Comparison of ENCODE assay signal across 8 mouse cellular contexts in genomic region chr10:57743606-57744016, GRCm38 (mm10). TPM values are rescaled to one million over a fixed set of nuclear protein-coding genes. Genes with fewer than 3 reads are reported as not detected.
A peak's percentile ranks its signal among the peaks of the same experiment; 100 is the strongest.
DNase-seq lines count a peak whose midpoint lies in the region; ATAC-seq and TF ChIP-seq lines count a peak whose summit lies in the region.
"Had no signal": no experiment of that assay in that cellular context is flagged by ENCODE, and none has a peak within 500 bp of the region (broad histone marks: within the 10 kb centered on the region; RNA-seq: fewer than 3 reads in every experiment).

No protein-coding gene starts in this region.

- no peaks in the 10 kb centered on the region; a peak in 1 of 4 replicates for H3K4me1 ChIP-seq in MEL (ENCODE audit: control insufficient read depth in 1 of 2, insufficient read depth in 2 of 2, low read length in 2 of 2)
- no peaks in the 10 kb centered on the region; the same call in 1 of the 2 replicates for H3K4me1 ChIP-seq in bone marrow, adult 2 months (ENCODE audit: control insufficient read depth, insufficient read depth, low read length)
- peaks cover 22% of the 10 kb centered on the region for H3K4me1 ChIP-seq in forebrain, embryonic 10.5 days
- H3K4me1 ChIP-seq in hindbrain, embryonic 13.5 days (replicated peaks): no peaks in the 10 kb centered on the region
- H3K4me1 ChIP-seq in lung, postnatal 0 days (ENCODE audit: insufficient read depth, low read depth, low read length): no peaks in the 10 kb centered on the region

- peak overlapping the region in 1 of 2 experiments; percentile 45; a peak in 3 of 4 replicates for H3K4me3 ChIP-seq in MEL (ENCODE audit: control insufficient read depth in 1 of 2, insufficient read depth in 1 of 2, low read depth in 2 of 2, low read length in 2 of 2)
- no peak overlapping the region for H3K4me3 ChIP-seq in bone marrow, adult 2 months (replicated peaks; ENCODE audit: control insufficient read depth, low read depth, low read length)
- peak overlapping the region; percentile 41 for H3K4me3 ChIP-seq in forebrain, embryonic 10.5 days
- H3K4me3 ChIP-seq in hindbrain, embryonic 13.5 days: peak overlapping the region; percentile 39
- peak overlapping the region; percentile 39 for H3K4me3 ChIP-seq in lung, postnatal 0 days (ENCODE audit: low read depth, low read length)

- no peak overlapping the region for H3K9ac ChIP-seq in MEL (ENCODE audit: control insufficient read depth, low read depth, low read length, poor library complexity, severe bottlenecking)
- no peak overlapping the region for H3K9ac ChIP-seq in hindbrain, embryonic 13.5 days
- H3K9ac ChIP-seq in lung, postnatal 0 days (replicated peaks; ENCODE audit: low read depth): no peak overlapping the region

- H3K27me3 ChIP-seq in MEL (ENCODE audit: control insufficient read depth in 1 of 2, insufficient read depth in 2 of 2, low read length in 2 of 2): peaks cover 0 to 1% of the 10 kb centered on the region in 2 experiments; a peak in 1 of 4 replicates
- no peaks in the 10 kb centered on the region for H3K27me3 ChIP-seq in forebrain, embryonic 10.5 days (ENCODE audit: poor library complexity, severe bottlenecking)
- no peaks in the 10 kb centered on the region for H3K27me3 ChIP-seq in hindbrain, embryonic 13.5 days
- no peaks in the 10 kb centered on the region for H3K27me3 ChIP-seq in lung, postnatal 0 days (replicated peaks; ENCODE audit: insufficient read depth, low read length)

- no peaks in the 10 kb centered on the region for H3K79me2 ChIP-seq in MEL (ENCODE audit: control insufficient read depth, insufficient read depth, low read length, poor library complexity)

- H3K36me3 ChIP-seq in MEL (ENCODE audit: control insufficient read depth in 1 of 2, insufficient read depth in 2 of 2, low read length in 2 of 2): no peaks in the 10 kb centered on the region
- no peaks in the 10 kb centered on the region for H3K36me3 ChIP-seq in forebrain, embryonic 10.5 days (replicated peaks)
- no peaks in the 10 kb centered on the region for H3K36me3 ChIP-seq in hindbrain, embryonic 13.5 days
- no peaks in the 10 kb centered on the region for H3K36me3 ChIP-seq in lung, postnatal 0 days (ENCODE audit: insufficient read depth, low read length)

- peak overlapping the region; percentile 54 for H3K4me2 ChIP-seq in hindbrain, embryonic 13.5 days
- H3K4me2 ChIP-seq in lung, postnatal 0 days (replicated peaks; ENCODE audit: low read depth, low read length): peak overlapping the region; percentile 55

- peak; percentile 84 for DNase-seq in MEL (ENCODE audit: low read depth, low spot score)
- peak; percentile 58 for DNase-seq in forebrain, embryonic 10.5 days (ENCODE audit: extremely low spot score, low spot score)
- DNase-seq in layer of hippocampus, postnatal 14 days (ENCODE audit: low spot score in 2 of 2): peak; percentile 68 to 73
- peak; percentile 93 for DNase-seq in lung, postnatal 0 days (ENCODE audit: low spot score)
- peak; percentile 83 for DNase-seq in retina, postnatal 1 day

- no peak overlapping the region for H3K27ac ChIP-seq in MEL (ENCODE audit: control insufficient read depth, low read depth, low read length)
- H3K27ac ChIP-seq in bone marrow, adult 2 months (ENCODE audit: control insufficient read depth, insufficient read depth, low read depth, low read length, poor library complexity): no peak overlapping the region
- peak overlapping the region; percentile 72 for H3K27ac ChIP-seq in forebrain, embryonic 10.5 days
- H3K27ac ChIP-seq in hindbrain, embryonic 13.5 days: no peak overlapping the region
- H3K27ac ChIP-seq in lung, postnatal 0 days (ENCODE audit: low read length): no peak overlapping the region

- TF ChIP-seq CTCF in MEL (IDR thresholded peaks at IDR 0.05 in 2 of 3, conservative IDR thresholded peaks at IDR 0.05 in 1 of 3; ENCODE audit: control insufficient read depth in 1 of 3, insufficient read depth in 1 of 3, low read depth in 2 of 3, low read length in 3 of 3, poor library complexity in 1 of 3, severe bottlenecking in 1 of 3): peak; percentile 47 to 58 (median 54)
- TF ChIP-seq CTCF in bone marrow, adult 2 months (IDR thresholded peaks at IDR 0.05; ENCODE audit: control insufficient read depth, insufficient read depth, low read length): peak; percentile 38; the same call in 1 of the 2 replicates
- peak; percentile 83 for TF ChIP-seq CTCF in lung, postnatal 0 days (IDR thresholded peaks at IDR 0.05)

- 1% methylated on average over 6 of the region's 6 CpGs for WGBS in bone marrow, adult 2 months
- 8% methylated on average over 6 of the region's 6 CpGs for WGBS in forebrain, embryonic 10.5 days
- WGBS in hindbrain, embryonic 13.5 days: 3% methylated on average over 6 of the region's 6 CpGs
- WGBS in lung, postnatal 0 days: 3% methylated on average over 6 of the region's 6 CpGs

- no peaks in the 10 kb centered on the region for H3K9me3 ChIP-seq in MEL (replicated peaks; ENCODE audit: insufficient read depth, low read length)
- H3K9me3 ChIP-seq in forebrain, embryonic 10.5 days: no peaks in the 10 kb centered on the region
- no peaks in the 10 kb centered on the region for H3K9me3 ChIP-seq in hindbrain, embryonic 13.5 days
- no peaks in the 10 kb centered on the region for H3K9me3 ChIP-seq in lung, postnatal 0 days (ENCODE audit: low read length)

- TF ChIP-seq RAD21 in MEL (IDR thresholded peaks at IDR 0.05; ENCODE audit: low read depth, low read length): peak; percentile 76

- no peak for TF ChIP-seq POLR2A in MEL (IDR thresholded peaks at IDR 0.05; ENCODE audit: control insufficient read depth in 1 of 2, insufficient read depth in 1 of 2, low read depth in 1 of 2, low read length in 2 of 2, poor library complexity in 1 of 2)
- TF ChIP-seq POLR2A in bone marrow, adult 2 months (IDR thresholded peaks at IDR 0.05; ENCODE audit: borderline replicate concordance, control insufficient read depth, low read depth, low read length): no peak

- no peak for TF ChIP-seq EP300 in MEL (IDR thresholded peaks at IDR 0.05; ENCODE audit: low read depth in 1 of 2, low read length in 2 of 2)
- no peak for TF ChIP-seq EP300 in lung, postnatal 0 days (IDR thresholded peaks at IDR 0.05)

- peak; percentile 83 for ATAC-seq in hindbrain, embryonic 13.5 days (ENCODE audit: low FRiP score)
- peak; percentile 53 for ATAC-seq in lung, postnatal 0 days

TF ChIP-seq in MEL, 35 proteins besides CTCF, POLR2A, EP300 and RAD21:
- TF ChIP-seq SMC3 (IDR thresholded peaks at IDR 0.05; ENCODE audit: low read depth, low read length) (peak; percentile 62), MXI1 (IDR thresholded peaks at IDR 0.05; ENCODE audit: low read depth, low read length) (no peak), UBTF (IDR thresholded peaks at IDR 0.05; ENCODE audit: borderline replicate concordance, insufficient read depth, low read depth, low read length) (no peak), MEF2A (IDR thresholded peaks at IDR 0.05; ENCODE audit: extremely low read depth, insufficient replicate concordance, low read depth, low read length, poor library complexity, severe bottlenecking) (no peak), CHD1 (IDR thresholded peaks at IDR 0.05; ENCODE audit: low read depth, low read length) (no peak), ZC3H11A (IDR thresholded peaks at IDR 0.05; ENCODE audit: low read depth, low read length) (peak; percentile 42), TBP (IDR thresholded peaks at IDR 0.05; ENCODE audit: low read depth, low read length) (no peak), ZMIZ1 (IDR thresholded peaks at IDR 0.05; ENCODE audit: low read depth, low read length) (no peak), HCFC1 (IDR thresholded peaks at IDR 0.05; ENCODE audit: low read depth, low read length) (no peak), ELF1 (IDR thresholded peaks at IDR 0.05; ENCODE audit: low read depth, low read length) (no peak), CHD2 (IDR thresholded peaks at IDR 0.05; ENCODE audit: low read length) (no peak), USF1 (IDR thresholded peaks at IDR 0.05; ENCODE audit: low read depth, low read length) (no peak), MAX (IDR thresholded peaks at IDR 0.05; ENCODE audit: low read length) (no peak), KAT2A (conservative IDR thresholded peaks at IDR 0.05; ENCODE audit: low read depth, low read length) (no peak), USF2 (IDR thresholded peaks at IDR 0.05; ENCODE audit: borderline replicate concordance in 1 of 2, insufficient read depth in 1 of 2, low read depth in 1 of 2, low read length in 2 of 2) (no peak), MYC (IDR thresholded peaks at IDR 0.05; ENCODE audit: low read depth, low read length) (no peak), BHLHE40 (IDR thresholded peaks at IDR 0.05; ENCODE audit: borderline replicate concordance, low read depth, low read length) (no peak), GATA1 (IDR thresholded peaks at IDR 0.05; ENCODE audit: low read depth, low read length) (0 out of 2 replicates have a peak, but pooled peaks have one; percentile 3), RCOR1 (IDR thresholded peaks at IDR 0.05; ENCODE audit: low read depth, low read length) (peak; percentile 62; the same call in 1 of the 2 replicates), ZNF384 (IDR thresholded peaks at IDR 0.05; ENCODE audit: low read depth, low read length) (no peak)

RNA-seq across cellular contexts. Expression of gene Fabp7, which starts 41.1 kb away (rescaled TPM):
- 12.7 and 26.4 TPM in 2 replicates for total RNA-seq in MEL (2012; rRNA removed)
- 1 to 10 TPM in 1 of 2 experiments, not detected in 1; 4.1 TPM for polyA plus RNA-seq in MEL (2012; ENCODE audit: insufficient read depth in 1 of 2, insufficient read length in 2 of 2, low read depth in 1 of 2, low replicate concordance in 2 of 2, missing spikeins in 1 of 2)
- polyA plus RNA-seq in bone marrow, adult 2 months (2011; ENCODE audit: insufficient read depth, insufficient read length, low replicate concordance, missing spikeins): 1.8 TPM in 1 of 2 replicates, not detected in the other
- polyA plus RNA-seq in forebrain, embryonic 10.5 days (2016; fragmentation: Nextera tagmentation; extraction: Ambion mirVana): 140 and 229 TPM in 2 replicates
- 2,194 and 2,515 TPM in 2 replicates for polyA plus RNA-seq in hindbrain, embryonic 13.5 days (2015; fragmentation: Nextera tagmentation; extraction: Ambion mirVana)
- 100 to 1,000 TPM; 178 to 206 TPM for total RNA-seq in layer of hippocampus, postnatal 14 days (2021)
- 8.6 and 12.9 TPM in 2 replicates for polyA plus RNA-seq in lung, postnatal 0 days (2015; fragmentation: Nextera tagmentation; extraction: Ambion mirVana)
- polyA plus RNA-seq: testis, adult 2 months had no signal

RNA-seq across cellular contexts. Expression of gene Smpdl3a, which starts 50.5 kb away (rescaled TPM):
- 0.04 TPM in 1 of 2 replicates, not detected in the other for total RNA-seq in MEL (2012; rRNA removed)
- polyA plus RNA-seq in MEL (2012; ENCODE audit: insufficient read depth in 1 of 2, insufficient read length in 2 of 2, low read depth in 1 of 2, low replicate concordance in 2 of 2, missing spikeins in 1 of 2): not detected
- polyA plus RNA-seq in bone marrow, adult 2 months (2011; ENCODE audit: insufficient read depth, insufficient read length, low replicate concordance, missing spikeins): 9.1 and 13.2 TPM in 2 replicates
- 5.1 and 5.9 TPM in 2 replicates for polyA plus RNA-seq in forebrain, embryonic 10.5 days (2016; fragmentation: Nextera tagmentation; extraction: Ambion mirVana)
- 22.6 and 23.2 TPM in 2 replicates for polyA plus RNA-seq in hindbrain, embryonic 13.5 days (2015; fragmentation: Nextera tagmentation; extraction: Ambion mirVana)
- 10 to 100 TPM; 31.2 to 32.6 TPM for total RNA-seq in layer of hippocampus, postnatal 14 days (2021)
- 92.6 and 95.3 TPM in 2 replicates for polyA plus RNA-seq in lung, postnatal 0 days (2015; fragmentation: Nextera tagmentation; extraction: Ambion mirVana)

Comparison
In these comparisons a context has a peak if more than half of its experiments do, and no peak if none do; other contexts are left out.
1. RNA of gene Fabp7, which starts 41.1 kb away (polyA plus RNA-seq): 2,194 to 2,515 TPM in hindbrain, embryonic 13.5 days and 140 to 229 TPM in forebrain, embryonic 10.5 days; 8.6 to 12.9 TPM in lung, postnatal 0 days, 4.1 TPM in MEL and 1.8 TPM in bone marrow, adult 2 months; every median in the first group is over 10 times any median in the second.
2. Peak in every context shown above with its lines, with median percentiles within 50 percentile points of each other: DNase-seq and CTCF ChIP-seq.